11 mouse cellular contexts compared by ENCODE assay signal in the genomic region with DNA sequence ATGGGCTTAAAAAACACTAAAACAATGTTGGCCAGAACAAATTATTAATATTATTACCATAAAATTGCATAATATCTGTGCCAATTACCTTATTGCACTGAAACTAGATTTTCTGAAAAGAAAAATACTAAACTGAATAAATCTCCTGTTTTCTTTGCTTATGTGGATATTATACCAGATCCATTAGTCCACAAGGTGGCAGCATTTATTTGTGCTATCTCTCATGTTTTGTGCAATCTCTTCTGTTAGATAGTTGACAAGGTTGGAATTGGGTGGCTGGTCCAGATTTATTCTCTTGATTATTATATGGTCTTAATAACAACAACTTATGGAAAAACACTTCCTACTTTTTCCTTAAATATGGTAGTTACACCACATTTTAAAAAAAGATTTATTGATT. TPM values are rescaled to one million over a fixed set of nuclear protein-coding genes. Genes with fewer than 3 reads are reported as not detected.
A peak's percentile ranks its signal among the peaks of the same experiment; 100 is the strongest.
DNase-seq lines count a peak whose midpoint lies in the region; TF ChIP-seq lines count a peak whose summit lies in the region.
"Had no signal": no experiment of that assay in that cellular context is flagged by ENCODE, and none has a peak within 500 bp of the region (broad histone marks: within the 10 kb centered on the region; RNA-seq: fewer than 3 reads in every experiment).

No protein-coding gene starts in this region.

- TF ChIP-seq CTCF in lung, adult 2 months (IDR thresholded peaks at IDR 0.05; ENCODE audit: insufficient read depth, low read length) = 0 out of 2 replicates have a peak, but pooled peaks have one; percentile 4

- intact Hi-C loops in heart, postnatal 36 days (cut with DNase I) = loop anchor here (5.0 to 10.0 kb wide), 2 partner anchors 492 to 785 kb away; no protein-coding TSS in a partner anchor

- H3K27ac ChIP-seq in heart, embryonic 10.5 days = no peak overlapping the region
- H3K27ac ChIP-seq: stomach, embryonic 15.5 days had no signal

- no peak for TF ChIP-seq POLR2A in lung, adult 2 months (IDR thresholded peaks at IDR 0.05; ENCODE audit: borderline replicate concordance, extremely low read depth, low read depth, low read length)

- H3K36me3 ChIP-seq in heart, embryonic 10.5 days = peaks cover 24% of the 10 kb centered on the region

- peak; percentile 13 for DNase-seq in heart, adult 8-10 months (ENCODE audit: low spot score)
- DNase-seq in heart, embryonic 10.5 days (ENCODE audit: low spot score) = no peak
- DNase-seq in lung, adult 2 months = no peak
- DNase-seq in lung, adult 18-20 months = no peak
- DNase-seq in ZHBTc4 (ENCODE audit: low read depth, low spot score) = peak; percentile 14
- DNase-seq in retina, embryonic 14.5 days (ENCODE audit: low spot score) = peak; percentile 71
- no peak for DNase-seq in heart, postnatal 36 days
- no peak for DNase-seq in right cerebral cortex, postnatal 10 days (ENCODE audit: low spot score in 2 of 2)
- DNase-seq: adrenal gland, adult 2 months; kidney, postnatal 25 days had no signal

- H3K9me3 ChIP-seq in heart, embryonic 10.5 days = no peaks in the 10 kb centered on the region
- H3K9me3 ChIP-seq: stomach, embryonic 15.5 days had no signal

- H3K4me3 ChIP-seq in heart, embryonic 10.5 days = no peak overlapping the region
- H3K4me3 ChIP-seq in lung, adult 2 months (replicated peaks; ENCODE audit: extremely low read depth, low read depth, low read length) = no peak overlapping the region
- H3K4me3 ChIP-seq: stomach, embryonic 15.5 days had no signal

- no peaks in the 10 kb centered on the region for H3K27me3 ChIP-seq in heart, embryonic 10.5 days (ENCODE audit: insufficient read depth, poor library complexity, severe bottlenecking)
- H3K27me3 ChIP-seq: stomach, embryonic 15.5 days had no signal

- no peaks in the 10 kb centered on the region for H3K4me1 ChIP-seq in heart, embryonic 10.5 days
- H3K4me1 ChIP-seq in lung, adult 2 months (ENCODE audit: control insufficient read depth, insufficient read depth, low read length) = no peaks in the 10 kb centered on the region
- H3K4me1 ChIP-seq: stomach, embryonic 15.5 days had no signal

RNA-seq across cellular contexts. Expression of a gene that starts 58.1 kb away (rescaled TPM):
- total RNA-seq in heart, adult 8-10 months (2022) = 100 to 1,000 TPM; 107 to 139 (median 124) TPM
- polyA plus RNA-seq in heart, embryonic 10.5 days (2016; fragmentation: Nextera tagmentation; extraction: Ambion mirVana) = 24.6 and 38.3 TPM in 2 replicates
- polyA plus RNA-seq in lung, adult 2 months (2012; rRNA removed) = 39.3 and 40.5 TPM in 2 replicates
- 100 to 1,000 TPM; 133 to 135 TPM for total RNA-seq in heart, postnatal 36 days (2021)

Comparison
In these comparisons a context has a peak if more than half of its experiments do, and no peak if none do; other contexts are left out.
1. DNase-seq: peak in heart, adult 8-10 months (single experiment), ZHBTc4 (single experiment) and retina, embryonic 14.5 days (single experiment); none in heart, embryonic 10.5 days (single experiment), lung, adult 2 months (single experiment), lung, adult 18-20 months (0 of 2), heart, postnatal 36 days (0 of 2) and right cerebral cortex, postnatal 10 days (0 of 2).